Mouse (Mus musculus) retina, postnatal 1 day (tissue): ENCODE measurements at regions not wholly inside any gene's neighbourhood (a gene's known extent, or its start where the extent isn't known, plus 50 kb on each side); places are given as distances from the start of the nearest gene placed in this dataset.
A peak's percentile ranks its signal among the peaks of the same experiment; 100 is the strongest.
"Not testable (repeated sequence)": the region's sequence is repeated elsewhere in the genome, so short reads cannot be mapped to it uniquely, and the experiment has no call there.

Experiments
- DNase-seq: peaks from one replicate; pipeline ENCODE4 v3.0.0-alpha.2; 2012

DNA sequence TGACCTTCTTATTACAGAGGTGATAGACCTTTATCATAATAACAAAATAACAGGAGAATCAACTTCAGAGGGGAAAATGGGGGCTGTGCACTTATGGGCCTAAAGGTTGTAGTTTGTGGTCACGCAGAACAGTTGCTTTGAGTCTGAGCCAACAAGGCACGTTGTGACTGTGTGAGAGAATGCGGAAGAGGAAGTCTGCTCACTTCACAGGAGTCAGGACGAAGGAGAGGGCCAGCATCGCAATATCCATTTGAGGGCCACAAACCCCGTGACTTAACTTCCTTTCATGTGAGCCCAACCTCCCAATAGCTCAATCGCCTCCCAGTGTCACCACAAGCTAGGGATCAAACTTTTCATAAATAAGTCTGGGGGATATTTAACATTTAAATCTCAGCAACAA, 246.6 kb upstream of the Jarid2 start:
- no peak for DNase-seq

DNA sequence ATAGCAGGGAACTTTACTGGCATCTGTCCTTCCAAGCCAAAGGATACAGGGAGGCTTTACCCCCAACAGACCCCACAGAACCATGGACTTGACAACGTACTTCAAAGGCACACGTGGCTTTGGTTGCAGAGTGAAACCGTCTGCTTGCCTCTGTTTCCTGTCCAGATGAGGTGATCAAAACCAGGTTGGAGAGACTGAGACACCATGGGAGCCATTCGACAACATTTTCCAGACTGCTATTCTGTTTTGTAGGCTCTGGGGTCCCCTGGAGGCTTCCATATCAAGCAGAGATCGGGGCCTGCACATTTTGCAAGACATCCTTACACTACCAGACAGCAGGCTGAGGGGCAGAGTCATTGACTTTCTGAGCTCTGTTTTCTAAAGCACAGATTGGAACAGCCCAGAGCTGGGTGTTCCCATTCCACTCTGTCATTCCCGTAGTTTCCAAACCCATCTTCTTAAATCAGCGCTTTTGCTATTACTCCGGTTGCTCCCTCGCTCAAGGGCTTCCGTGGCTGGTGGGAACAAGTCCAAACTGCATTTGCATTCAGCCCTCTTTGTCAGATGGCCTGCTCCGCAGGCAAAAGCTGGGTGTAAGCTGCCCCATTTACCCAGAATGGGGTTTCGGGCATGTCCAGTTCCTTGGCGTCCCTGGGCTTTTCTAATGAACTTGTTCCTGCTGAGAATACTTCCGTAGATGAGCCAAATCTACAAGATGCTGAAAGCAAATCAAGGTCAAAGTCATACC, 244.5 kb upstream of the Jarid2 start:
- DNase-seq = no peak

DNA sequence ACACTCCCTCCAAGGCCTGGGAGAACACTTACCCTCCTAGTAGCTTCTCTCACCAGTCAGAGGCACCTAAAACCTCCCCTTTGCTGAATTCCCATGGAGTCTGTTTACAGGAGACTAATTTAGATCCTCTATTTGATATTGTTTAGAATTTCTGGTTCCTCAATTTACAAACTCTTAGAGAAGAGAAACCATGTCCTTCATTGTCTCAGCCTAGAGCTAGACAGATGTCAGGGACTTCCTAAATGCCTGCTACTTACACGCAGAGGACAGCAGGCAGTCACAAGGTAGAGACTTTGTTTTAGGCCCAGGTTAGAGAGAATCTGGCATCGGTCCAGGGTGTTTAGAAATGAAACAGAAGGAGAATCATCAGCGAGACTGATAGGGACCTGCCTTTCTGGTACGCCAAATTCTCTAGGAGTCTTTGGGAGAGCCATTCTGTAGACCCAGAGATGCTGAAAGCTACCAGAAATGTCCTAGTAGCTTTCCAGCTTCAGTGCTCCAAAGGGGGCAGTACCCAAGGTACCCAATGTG, 238.3 kb upstream of the Jarid2 start:
- no peak for DNase-seq

DNA sequence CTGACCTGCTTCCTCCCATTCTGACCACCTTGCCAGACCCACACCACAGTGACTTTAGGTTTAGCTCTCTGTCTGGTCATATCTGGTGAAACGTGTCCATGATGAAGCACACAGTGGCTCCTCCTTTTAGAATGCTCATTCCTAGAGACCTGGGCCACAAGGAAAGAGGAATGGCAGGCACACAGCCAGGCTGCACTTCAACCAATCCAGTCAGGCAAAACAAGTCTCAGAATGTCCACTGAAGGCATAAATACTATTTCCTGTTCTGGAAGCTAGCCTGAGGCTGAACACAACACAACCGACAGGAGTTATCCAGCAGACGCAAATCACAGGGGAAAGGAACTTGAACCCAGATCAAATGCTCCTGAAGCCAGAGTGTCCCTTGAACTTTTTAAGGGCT, 235.4 kb upstream of the Jarid2 start:
- no peak for DNase-seq

DNA sequence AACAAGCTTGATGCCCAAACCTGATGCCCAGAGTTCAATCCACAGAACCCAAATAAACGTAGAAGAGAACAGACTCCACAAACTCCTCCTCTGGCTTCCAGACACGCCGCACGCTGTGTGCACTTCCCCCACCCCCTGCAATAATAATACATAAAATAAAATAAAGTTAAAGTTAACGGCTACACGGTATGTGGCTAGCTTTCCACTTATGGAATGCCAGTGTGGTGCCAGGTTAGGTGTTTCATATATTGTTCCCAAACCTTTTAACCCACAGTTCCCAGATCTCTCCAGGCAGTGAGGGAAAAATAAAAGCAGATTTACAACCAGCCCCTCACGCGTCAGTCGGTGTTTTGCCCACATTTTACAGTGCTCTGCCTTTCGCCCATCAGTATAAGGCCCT, 233.8 kb upstream of the Jarid2 start:
- DNase-seq = no peak

DNA sequence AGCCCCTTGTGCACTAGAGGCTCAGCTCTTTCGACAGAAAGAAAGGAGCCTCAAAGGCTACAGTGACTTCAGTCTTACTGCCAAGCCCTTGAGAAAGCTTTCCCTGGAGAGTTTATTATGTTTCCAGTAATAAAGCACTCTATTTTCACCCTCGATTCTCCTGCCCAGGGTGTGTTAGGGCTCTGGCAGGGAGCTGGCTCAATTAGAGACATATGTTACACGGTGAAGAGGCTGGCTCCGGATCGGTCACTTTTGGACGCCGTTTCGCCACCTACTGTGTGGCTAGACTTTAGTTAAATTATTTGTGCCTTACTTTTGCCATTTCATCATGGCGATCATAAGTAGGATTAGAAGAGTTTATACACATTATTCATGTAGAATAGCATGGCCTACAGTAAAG, 232.7 kb upstream of the Jarid2 start:
- DNase-seq = no peak

DNA sequence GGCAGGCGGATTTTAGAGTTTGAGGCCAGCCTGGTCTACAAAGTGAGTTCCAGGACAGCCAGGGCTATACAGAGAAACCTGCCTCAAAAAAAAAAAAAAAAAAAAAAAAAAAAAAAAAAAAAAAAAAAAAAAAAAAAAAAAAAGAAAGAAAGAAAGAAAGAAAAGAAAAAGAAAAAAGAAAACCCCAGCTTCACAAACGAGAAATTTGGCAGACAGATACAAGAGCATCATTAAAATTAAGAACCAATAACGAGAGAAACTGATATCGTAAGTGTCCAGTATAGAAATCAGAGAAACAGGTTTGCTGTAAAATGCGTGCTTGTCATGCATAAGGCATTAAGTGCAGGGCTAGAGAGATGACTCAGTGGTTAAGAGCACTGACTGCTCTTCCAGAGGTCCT, 228.4 kb upstream of the Jarid2 start:
- not testable (repeated sequence) for DNase-seq

DNA sequence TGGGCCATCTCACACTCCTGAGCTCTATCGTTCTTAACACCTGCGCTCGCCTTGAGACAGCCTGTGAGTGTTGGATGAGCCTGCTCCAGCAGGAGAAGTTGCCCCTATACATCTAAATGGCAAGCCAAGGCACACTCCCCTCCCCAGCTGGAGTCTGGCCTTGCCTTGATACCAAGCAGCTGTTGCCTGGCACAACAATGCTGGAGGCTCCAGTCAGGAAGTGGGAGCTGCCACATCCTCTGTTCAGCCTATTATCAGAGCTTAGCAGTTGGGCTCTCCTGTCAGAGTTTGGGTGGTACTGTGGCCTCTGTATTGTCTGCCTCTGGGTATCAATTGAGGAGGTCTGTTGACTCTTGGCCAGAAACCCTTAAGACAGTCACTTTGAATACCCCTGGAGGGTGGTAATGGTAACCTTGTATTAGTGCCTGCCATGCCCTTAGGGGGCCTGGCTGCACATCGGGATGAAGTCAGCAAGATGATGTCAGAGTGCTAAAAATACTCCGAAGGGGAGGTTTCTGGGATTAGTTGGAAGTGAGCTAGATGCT, 227.4 kb upstream of the Jarid2 start:
- peak; percentile 59 for DNase-seq

DNA sequence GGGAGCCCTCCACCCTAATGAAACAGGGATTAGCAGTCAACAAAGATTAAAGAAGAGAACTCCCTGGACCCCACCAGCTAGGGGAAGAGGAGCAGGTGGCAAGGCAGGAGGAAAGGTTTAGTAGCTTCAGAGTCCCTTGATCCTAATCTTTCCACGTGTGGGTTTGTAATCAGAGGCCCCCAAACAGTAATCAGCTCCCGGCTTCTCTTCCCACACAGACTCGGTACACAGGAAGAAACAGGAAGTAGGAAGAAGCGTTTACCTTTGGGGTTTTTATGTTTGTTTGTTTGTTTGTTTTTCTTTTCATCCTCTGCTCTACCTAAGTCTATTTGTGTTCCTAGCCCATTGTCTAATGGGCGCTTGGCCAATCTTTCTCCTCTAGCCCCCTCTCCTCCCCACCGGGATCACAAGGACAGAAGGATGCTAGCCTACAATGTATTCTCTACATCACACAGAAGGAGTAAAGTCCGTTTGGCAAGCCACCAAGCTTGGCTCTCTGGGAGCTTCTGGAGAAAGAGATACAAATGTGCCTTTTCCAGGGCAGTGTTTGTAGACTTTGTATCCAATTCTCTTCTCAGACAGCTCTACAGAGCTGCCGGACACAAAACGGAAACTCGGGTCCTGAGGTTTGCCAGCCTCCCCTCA, 226.5 kb upstream of the Jarid2 start:
- peak; percentile 24 for DNase-seq

DNA sequence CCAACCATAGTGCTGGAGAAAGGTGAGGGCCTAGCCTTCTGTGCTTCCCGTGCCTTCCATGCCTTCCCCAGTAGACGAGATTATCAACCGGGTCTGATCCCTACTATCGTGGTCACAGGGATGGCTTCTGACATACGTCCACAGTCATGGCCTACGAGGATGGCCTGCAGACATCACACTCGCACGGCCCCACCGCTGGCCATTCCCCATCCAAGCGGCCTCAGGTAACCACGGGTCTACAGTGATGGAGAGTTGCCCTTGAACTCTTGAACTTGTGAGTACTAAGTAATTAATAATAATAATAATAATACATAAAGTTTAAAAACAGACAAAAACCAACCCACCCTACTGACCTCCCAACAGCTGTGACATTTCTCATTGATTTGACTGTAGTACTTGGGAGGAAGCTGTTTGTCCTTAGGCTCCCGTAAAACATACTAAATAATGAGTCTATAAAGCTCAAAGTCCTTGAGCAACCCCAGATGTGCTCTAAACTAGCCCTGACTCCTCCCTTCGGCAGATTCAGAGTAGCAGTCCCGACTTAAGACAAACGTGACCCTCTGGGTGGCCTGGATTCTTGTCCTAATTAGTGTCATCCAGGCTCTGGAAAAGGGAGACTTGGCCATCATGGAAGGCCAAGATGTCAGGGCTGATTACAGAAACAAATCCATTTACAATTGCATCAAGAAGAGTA, 225.9 kb upstream of the Jarid2 start:
- DNase-seq = peak; percentile 48

DNA sequence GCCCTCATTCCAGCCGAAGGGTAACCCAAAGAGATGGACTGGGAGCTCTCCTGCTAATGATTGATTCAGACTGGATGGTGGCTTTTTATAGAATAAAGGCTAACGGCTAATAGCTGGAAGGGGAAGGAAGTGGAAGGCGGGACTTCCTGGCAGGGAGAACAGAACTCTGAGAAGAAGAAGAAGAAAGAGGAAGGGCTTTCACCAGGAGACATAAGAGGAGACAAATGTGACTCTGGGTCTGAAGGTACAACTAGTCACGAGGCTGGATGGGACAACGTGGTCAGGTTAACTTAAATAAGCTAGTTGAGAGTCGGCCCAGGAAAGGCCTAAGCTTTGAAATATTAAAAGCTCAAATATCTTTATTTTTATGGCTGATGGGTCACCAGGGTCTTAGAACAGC, 224.8 kb upstream of the Jarid2 start:
- no peak for DNase-seq

DNA sequence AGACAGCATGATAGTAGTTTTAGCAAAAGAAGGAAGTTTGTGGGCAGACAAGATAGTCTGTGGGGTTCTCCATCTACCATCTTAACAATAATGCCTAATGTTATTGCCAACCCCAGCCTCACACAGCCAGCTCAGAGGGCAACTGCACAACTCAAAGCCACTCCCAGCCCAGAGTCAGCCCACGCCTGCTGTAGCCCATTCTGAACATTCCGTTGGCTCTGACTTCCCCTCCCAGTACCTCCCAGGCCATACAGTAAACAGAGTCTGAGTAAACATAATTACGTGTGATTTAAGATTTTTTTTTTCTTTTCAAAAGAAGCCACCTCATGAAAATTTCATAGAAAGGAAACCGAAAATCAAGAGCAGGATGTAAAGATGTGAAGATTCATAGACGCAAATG, 222.3 kb upstream of the Jarid2 start:
- no peak for DNase-seq

DNA sequence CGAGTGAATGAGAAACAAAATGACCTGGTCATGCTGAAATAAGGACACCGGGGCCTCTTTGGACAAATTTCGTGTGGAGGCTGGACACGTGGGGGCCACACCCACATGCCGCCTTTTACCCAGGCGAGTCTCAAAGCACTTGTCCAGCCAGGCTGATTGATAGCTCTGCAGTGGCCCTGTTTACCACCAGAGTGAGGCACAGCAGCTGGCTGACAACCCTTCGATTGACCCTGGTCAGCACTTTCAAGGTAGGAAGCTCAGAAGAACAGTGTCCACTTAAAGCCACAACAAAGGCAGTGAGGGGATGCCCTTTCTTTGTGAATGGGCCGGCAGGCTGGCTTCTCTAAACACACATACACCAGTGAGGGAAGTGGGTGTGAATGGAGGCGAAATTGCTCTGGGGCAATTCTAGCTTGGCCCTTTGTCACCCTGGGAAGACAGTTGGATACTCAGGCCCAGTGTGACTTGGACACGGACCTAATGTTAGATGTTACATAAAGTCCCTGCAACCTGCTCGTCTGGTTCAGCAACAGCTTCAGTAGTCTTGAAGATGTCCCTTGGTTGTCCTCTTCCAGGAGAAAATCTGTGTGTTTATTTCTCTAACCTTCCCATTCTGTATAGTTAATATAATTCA, 219.6 kb upstream of the Jarid2 start:
- DNase-seq = no peak

DNA sequence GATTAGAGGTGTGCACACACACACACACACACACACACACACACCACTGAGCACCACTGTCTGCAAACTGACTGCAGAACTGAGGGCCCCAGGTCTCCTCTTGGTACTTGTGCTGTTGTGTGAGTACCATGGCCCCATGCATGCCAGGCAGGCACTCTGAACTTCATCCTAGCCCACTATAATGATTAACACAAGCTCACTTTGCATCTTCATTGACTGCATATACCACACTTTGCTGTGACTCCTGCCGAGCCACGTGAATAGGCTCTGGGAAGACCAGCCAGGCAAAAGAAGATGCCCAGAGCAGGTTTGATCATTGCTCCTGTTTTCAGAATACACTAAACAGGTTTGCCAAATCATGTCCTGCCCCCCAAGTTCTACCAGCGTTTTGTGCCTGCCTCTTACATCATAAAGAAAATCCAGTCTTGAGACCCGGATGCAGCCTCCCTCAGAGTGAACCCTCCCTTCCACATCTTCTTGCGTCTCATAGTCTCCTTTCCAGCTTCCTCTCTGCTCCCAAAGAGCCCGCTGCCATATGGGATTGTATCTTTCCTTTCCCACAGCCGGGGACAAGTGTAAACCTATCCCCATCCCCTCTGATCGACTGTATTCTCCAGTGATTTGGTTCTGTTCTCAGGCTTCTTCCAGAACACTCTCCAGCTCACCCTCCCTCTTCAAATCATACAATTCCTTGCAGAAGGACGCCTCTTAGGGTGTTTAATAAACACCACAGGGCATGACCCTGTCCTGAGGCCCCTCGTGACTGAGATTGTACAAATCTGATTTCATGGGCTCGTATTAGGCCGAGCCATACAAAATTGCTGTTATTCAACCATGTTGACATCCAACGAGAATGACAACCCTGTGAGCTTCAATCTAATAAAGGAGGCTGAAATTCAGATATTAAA, 215.6 kb upstream of the Jarid2 start:
- DNase-seq = no peak

DNA sequence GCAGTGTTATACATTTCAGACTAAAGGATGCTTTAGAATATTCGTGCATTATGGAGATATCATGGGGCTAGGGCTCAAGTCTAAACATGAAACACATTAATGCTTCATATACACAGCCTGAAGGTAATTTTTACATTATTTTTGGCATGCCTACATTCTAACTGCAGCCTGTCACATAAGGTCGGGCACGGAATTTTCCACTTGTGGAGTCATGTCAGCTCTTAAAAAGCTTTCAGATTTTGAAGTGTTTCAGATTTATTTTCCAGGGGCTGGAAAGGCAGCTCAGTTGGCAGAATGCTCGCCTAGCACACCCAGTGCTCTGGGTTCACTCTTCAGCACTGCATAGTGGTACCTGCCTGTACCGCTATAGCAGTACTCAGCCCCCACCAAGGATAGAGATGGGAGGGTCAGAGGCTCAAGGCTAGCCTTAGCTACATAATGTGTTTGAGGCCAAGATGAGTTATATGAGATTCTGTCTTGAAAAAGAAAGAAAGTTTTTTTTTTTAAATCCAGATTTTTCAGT, 214.6 kb upstream of the Jarid2 start:
- DNase-seq = no peak

DNA sequence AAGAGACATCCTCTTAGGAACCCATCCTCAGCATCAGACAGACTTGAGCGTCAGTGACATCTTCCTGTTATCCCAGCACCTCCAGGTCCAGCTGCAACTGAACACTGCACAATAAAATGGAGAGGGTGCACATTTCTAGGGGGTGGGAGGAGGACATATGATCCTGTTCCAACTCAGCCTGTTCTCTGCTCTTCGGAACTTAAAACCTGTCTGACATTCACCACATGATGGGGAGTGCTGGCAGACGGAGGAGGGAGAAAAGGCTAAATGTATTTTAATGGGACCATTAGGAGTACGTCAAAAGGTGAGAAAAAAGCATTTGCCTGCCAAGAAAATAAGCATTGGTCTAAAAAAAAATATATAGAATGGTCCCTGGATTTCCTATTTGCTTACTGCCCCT, 212.4 kb upstream of the Jarid2 start:
- DNase-seq = no peak

DNA sequence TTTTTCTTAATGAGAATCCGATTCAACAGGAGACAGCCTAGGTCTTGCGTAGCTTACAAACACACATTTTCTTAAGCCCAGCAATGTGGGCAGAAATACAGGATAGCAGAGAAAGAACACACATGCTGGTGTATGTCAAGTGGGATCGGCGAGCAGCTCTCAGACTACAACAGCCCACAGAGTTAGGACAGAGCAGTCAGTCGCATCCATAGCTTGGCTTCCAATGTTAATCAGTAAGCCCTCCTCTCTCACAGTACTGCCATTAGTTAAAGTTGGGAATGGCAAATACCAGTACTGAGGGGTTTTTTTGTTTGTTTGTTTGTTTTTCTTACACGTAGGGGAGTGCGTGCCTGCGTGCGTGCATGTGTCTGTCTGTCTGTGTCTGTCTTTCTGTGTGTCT, 212.0 kb upstream of the Jarid2 start:
- no peak for DNase-seq

DNA sequence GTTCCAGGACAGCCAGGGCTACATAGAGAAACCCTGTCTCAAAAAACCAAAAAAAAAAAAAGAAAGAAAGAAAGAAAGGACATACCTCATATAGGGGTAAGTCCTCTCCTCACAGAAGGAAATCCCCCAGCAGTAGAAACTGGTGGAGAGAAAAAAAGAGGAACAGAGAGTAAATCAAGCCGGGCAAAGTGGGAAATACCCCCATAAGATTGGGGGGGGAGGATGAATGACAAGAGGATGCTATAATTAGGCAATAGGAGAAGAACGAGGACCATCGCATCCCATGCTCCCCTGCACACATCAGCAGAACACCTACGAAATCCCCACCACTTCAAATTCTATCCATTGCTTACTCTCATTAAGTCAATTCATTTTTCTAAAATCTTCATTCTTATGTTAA, 211.1 kb upstream of the Jarid2 start:
- DNase-seq = no peak

DNA sequence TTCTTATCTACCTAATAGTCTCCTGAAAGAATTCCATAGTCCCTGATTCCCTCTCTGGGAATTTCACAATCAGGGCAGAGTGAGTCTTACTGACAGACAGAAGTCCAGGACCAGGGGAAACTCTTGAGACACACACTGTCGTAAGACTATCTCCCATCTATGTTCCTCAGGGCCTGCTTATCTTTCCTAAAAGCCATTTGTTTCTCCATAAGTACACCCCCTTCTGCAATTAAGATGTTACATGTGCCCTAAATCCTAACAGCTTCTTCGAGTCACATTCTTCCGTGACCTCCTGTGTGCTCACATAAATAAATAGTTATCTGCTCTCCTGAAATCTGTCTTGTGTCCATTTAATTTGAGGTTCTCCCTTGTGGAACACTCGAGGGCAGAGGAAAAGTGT, 205.8 kb upstream of the Jarid2 start:
- DNase-seq = no peak

DNA sequence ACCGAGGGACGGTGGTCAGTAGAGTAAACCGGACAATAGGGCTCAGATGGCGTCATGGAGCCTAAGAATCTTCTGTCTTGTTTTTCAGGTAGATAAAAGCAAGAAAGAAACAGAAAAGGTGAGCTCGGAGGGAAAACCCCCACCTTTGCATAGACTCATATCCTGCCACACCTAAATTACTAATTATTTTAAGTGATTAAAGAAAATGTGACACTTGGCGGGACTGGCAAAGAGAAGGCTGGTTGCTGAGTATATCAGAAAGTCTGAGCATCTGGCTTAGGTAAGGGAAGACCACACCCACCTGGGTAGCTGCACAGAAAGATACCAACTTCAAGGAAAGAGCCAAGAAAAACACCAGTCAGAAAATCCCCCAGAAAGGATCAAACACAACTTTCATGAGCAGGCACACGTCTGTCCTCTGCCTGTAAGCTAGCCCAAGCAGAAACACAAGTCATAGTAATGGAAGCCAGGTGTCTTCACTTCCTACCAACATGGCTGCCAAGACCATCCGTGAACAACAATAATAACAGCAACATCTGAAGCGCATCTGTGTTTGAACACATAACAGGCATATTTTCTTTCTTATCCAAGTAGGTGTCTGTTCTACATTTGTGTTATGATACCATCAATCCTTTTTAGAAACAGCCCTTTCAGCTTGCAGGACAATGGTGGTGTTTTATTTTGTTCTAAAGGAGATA, 198.3 kb upstream of the Jarid2 start:
- no peak for DNase-seq

DNA sequence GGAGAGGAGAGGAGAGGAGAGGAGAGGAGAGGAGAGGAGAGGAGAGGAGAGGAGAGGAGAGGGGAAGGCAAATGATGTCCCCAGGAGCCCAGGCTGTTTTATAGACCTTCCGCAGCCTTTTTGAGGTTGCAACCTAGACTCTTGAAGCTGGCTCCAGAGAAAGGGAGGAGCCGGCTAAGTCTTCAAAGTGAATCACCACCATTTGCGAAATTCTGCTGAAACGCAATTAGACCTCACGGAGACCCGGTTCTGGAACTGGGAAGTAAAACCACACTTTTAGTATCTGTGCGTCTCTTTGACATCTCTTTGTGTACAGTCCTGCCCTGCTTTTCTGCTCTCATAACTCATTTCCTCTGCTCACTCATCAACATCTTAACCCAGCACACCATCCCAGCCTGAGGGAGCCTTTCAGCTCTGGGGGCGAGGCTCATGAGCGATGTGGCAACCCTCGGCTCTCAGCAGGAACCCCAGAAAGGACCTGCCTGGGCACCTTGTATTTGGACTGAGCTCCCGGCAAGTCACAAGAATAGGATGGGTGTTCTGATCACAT, 196.6 kb upstream of the Jarid2 start:
- DNase-seq = no peak
